Mouse (Mus musculus) Patski (cell line): ENCODE data around the gene Sds. TPM values are rescaled to one million over a fixed set of nuclear protein-coding genes. Genes with fewer than 3 reads are reported as not detected.

Experiments
- ATAC-seq: fragments of 100-300 bp; one replicate; pipeline ENCODE4 v1.8.0; 2021
- CTCF ChIA-PET: fragments of 350-600 bp; sonication (Branson Sonifier 250); formaldehyde crosslinking; loops from one replicate; lab custom pipeline; 2022; ENCODE audit warnings: inconsistent platforms; lab: Charles Lee
- POLR2A ChIA-PET: fragments of 350-600 bp; sonication (Branson Sonifier 250); formaldehyde crosslinking; loops from one replicate; lab custom pipeline; 2022; ENCODE audit warnings: antibody characterized with exemption, inconsistent platforms; lab: Charles Lee
- DNase-seq: peaks from one replicate; pipeline ENCODE4 v3.0.0-alpha.2; 2011; ENCODE audit warnings: low read depth, low spot score
- H3K27me3 ChIP-seq: fragments of 371-371 bp; one replicate; pipeline ENCODE4 v1.5.1; 2021
- CTCF ChIP-seq: fragments of 100-300 bp; IDR thresholded peaks from one replicate; pipeline ENCODE4 v1.5.1; 2021
- in situ Hi-C: fragments of 300-500 bp; cut with MboI; formaldehyde crosslinking; loops from 3 replicates; pipeline ENCODE4 v1.11.1; 2018; ENCODE audit warnings: low pct_unique_long_range_greater_than_20kb, mixed read lengths
- polyA plus RNA-seq: library from polyadenylated mRNA; unstranded; gene quantifications from one replicate; pipeline ENCODE4 v1.2.3, GENCODE M21; 2021

Sds gene
- polyA plus RNA-seq, 1 experiment from 2014 or later: 1.3 TPM

DNA sequence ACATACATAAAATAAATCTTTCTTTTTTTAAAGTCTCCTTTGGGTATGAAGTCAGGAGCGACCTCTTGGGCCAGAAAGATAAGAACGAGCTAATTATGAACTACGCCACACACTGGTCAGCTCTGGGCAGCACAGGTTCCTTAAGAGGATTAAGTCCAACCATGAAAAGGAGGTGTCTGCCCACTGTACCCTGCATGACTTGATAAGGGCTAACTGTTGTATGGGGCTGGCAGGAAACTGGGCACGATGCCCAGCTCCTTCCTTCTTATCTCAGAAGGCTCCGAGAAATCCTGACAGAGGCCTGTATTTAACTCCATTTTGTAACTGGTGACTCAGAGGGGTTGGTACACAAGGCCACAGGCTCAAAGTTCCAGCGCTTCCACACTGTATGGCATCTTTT, 10.5 kb upstream of the Sds start:
- DNase-seq (no peak), ATAC-seq (no peak)
- POLR2A ChIA-PET: no interaction called here
- TF ChIP-seq CTCF: no peak
- no peaks in the 10 kb centered on the region for H3K27me3 ChIP-seq
- CTCF ChIA-PET: interaction anchor here (3.1 kb wide), 1 partner anchor 139 kb away, joined by 11 read pairs; no protein-coding TSS in a partner anchor
- in situ Hi-C loops: no loop called here

DNA sequence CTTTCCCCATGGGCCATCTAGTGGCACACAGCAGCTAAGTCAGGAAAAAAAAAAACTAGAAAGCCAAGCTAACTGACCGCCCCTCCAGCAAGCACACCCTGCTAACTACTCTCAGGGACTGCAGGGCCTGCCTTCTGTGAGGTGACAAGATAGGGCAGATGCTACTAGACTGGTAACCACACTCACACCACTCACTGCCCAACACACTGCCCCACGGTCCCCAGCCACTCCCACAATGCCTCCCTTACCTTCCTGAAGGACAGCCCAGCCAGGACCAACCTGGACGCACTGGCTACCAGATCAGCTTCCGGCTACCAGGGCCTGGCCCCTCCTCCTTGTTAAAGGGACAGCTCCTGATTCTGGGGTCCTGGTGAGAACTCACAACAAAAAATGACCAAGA, 9.3 kb upstream of the Sds start:
- in situ Hi-C loops: no loop called here
- POLR2A ChIA-PET: interaction anchor here (1.0 kb wide), 1 partner anchor 37 kb away, joined by 3 read pairs; the partner anchor contains the start of gene Plbd2
- CTCF ChIA-PET: interaction anchor here (1.2 to 3.1 kb wide), 4 partner anchors 9 to 138 kb away, joined by 4 to 11 read pairs (median 8); no protein-coding TSS in a partner anchor
- no peak for TF ChIP-seq CTCF
- no peak for DNase-seq
- no peaks in the 10 kb centered on the region for H3K27me3 ChIP-seq
- ATAC-seq: peak; percentile 92

GRCm38 (mm10) chr5:120468336-120468735, 8.0 kb upstream of the Sds start:
- TF ChIP-seq CTCF: no peak
- no peak for ATAC-seq
- ChIA-PET POLR2A (no interaction called here), CTCF (no interaction called here)
- no peak for DNase-seq
- in situ Hi-C loops: no loop called here
- peaks cover 4% of the 10 kb centered on the region for H3K27me3 ChIP-seq

GRCm38 (mm10) chr5:120468830-120469229, 7.5 kb upstream of the Sds start:
- TF ChIP-seq CTCF: no peak
- ChIA-PET POLR2A (no interaction called here), CTCF (no interaction called here)
- DNase-seq: no peak
- no peak for ATAC-seq
- peaks cover 4% of the 10 kb centered on the region for H3K27me3 ChIP-seq
- in situ Hi-C loops: no loop called here

DNA sequence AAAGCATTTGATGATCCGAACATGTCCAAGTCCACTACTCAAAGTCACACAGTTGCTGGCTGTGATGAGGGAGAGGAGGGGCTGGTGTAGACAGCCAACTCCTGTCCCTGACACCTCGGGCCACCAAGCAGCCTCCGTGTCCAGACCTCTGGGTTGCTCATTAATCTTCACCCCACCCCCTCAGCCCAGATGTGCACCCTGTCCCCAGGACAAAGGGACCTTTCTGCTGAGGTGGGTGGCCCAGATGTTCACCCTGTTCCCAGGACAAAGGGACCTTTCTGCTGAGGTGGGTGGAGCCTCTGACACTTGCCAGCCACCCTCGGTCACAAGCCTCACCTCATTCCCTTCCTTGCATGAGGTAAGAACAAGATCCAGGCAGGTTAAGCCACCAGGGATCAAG, 4.8 kb upstream of the Sds start:
- TF ChIP-seq CTCF: no peak
- ATAC-seq: no peak
- DNase-seq: no peak
- POLR2A ChIA-PET: no interaction called here
- H3K27me3 ChIP-seq: peaks cover 4% of the 10 kb centered on the region
- CTCF ChIA-PET: no interaction called here
- in situ Hi-C loops: no loop called here

DNA sequence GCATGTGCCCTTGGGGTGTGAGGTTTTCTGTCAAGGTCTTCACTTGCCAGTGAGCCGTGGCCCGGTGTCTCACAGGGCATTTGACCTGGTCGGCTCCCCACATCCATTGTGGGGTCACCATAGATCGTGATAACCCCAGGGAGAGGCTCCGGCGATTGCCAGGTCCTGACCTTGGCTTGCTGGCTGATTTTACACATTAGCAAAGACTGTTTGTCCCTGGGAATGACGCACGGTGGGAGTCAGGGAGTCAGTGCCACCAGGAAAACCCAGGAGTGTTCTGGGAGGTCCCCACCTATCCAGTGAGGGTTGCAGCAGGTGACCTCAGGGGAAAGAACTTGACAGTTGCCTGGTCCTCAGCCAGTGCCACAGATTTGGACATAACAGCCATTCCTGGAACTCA, 3.6 kb upstream of the Sds start, which contains the start of gene Sdsl:
Sdsl (minus strand) TSS at position 41 of the 400 bp plus-strand sequence.
- DNase-seq (no peak), ATAC-seq (no peak)
- CTCF ChIA-PET: no interaction called here
- no peak for TF ChIP-seq CTCF
- POLR2A ChIA-PET: no interaction called here
- in situ Hi-C loops: no loop called here
- H3K27me3 ChIP-seq: peaks cover 4% of the 10 kb centered on the region

GRCm38 (mm10) chr5:120473361-120473760, 3.0 kb upstream of the Sds start:
- TF ChIP-seq CTCF: no peak
- H3K27me3 ChIP-seq: peaks cover 4% of the 10 kb centered on the region
- in situ Hi-C loops: no loop called here
- DNase-seq: no peak
- ChIA-PET POLR2A (no interaction called here), CTCF (interaction anchor here (1.2 kb wide), 1 partner anchor 15 kb away, joined by 3 read pairs; no protein-coding TSS in a partner anchor)
- ATAC-seq: no peak

- no peak for DNase-seq
- no peak for TF ChIP-seq CTCF
- CTCF ChIA-PET: interaction anchor here (1.0 kb wide), 1 partner anchor 12 kb away, joined by 3 read pairs; no protein-coding TSS in a partner anchor
- peaks cover 4% of the 10 kb centered on the region for H3K27me3 ChIP-seq
- no peak for ATAC-seq
- POLR2A ChIA-PET: no interaction called here
- in situ Hi-C loops: no loop called here
These were observed 465 bp upstream of the Sds start for GRCm38 (mm10) chr5:120475861-120476260.

- POLR2A ChIA-PET: interaction anchor here (0.8 kb wide), 1 partner anchor 9 kb away, joined by 3 read pairs; no protein-coding TSS in a partner anchor
- H3K27me3 ChIP-seq: no peaks in the 10 kb centered on the region
- no peak for TF ChIP-seq CTCF
- in situ Hi-C loops: no loop called here
- CTCF ChIA-PET: no interaction called here
- ATAC-seq (no peak), DNase-seq (no peak)
These were observed 1.7 kb downstream of the Sds start for GRCm38 (mm10) chr5:120477993-120478392.

DNA sequence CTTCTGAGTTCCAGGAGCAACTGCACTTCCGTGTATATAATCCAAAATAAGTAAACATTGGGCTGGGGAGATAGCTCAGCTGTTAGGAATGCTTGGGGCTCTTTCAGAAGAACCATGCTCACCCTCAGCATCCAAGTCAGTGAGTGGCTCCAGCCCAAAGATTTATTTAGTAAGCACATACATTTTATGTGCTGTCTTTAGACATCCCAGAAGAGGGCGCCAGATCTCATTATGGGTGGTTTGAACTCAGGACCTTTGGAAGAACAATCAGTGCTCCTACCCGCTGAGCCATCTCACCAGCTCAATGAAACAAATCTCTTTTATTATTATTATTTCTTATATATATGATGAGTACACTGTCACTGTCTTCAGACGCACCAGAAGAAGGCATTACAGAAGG, 3.2 kb downstream of the Sds start:
- POLR2A ChIA-PET: interaction anchor here (0.6 kb wide), 1 partner anchor 11 kb away, joined by 5 read pairs; no protein-coding TSS in a partner anchor
- no peak for TF ChIP-seq CTCF
- H3K27me3 ChIP-seq: no peaks in the 10 kb centered on the region
- DNase-seq (no peak), ATAC-seq (no peak)
- in situ Hi-C loops: no loop called here
- CTCF ChIA-PET: interaction anchor here (0.8 to 1.3 kb wide), 4 partner anchors 9 to 127 kb away, joined by 3 to 4 read pairs (median 3); no protein-coding TSS in a partner anchor

GRCm38 (mm10) chr5:120481205-120481604, 4.9 kb downstream of the Sds start:
- TF ChIP-seq CTCF: no peak
- in situ Hi-C loops: no loop called here
- H3K27me3 ChIP-seq: no peaks in the 10 kb centered on the region
- ChIA-PET POLR2A (interaction anchor here (1.2 kb wide), 1 partner anchor 15 kb away, joined by 3 read pairs; no protein-coding TSS in a partner anchor), CTCF (no interaction called here)
- ATAC-seq (no peak), DNase-seq (no peak)
